Mouse (Mus musculus): Measurements from ENCODE around the gene Thbs4. TPM values are rescaled to one million over a fixed set of nuclear protein-coding genes. Genes with fewer than 3 reads are reported as not detected.

Gene Thbs4
- polyA plus RNA-seq, 1 experiment from 2014 or later = 2.8 TPM

- no peaks in the 10 kb centered on the region for H3K27me3 ChIP-seq
- no peak overlapping the region for H3K27ac ChIP-seq
- H3K4me2 ChIP-seq (replicated peaks) = no peak overlapping the region
- 88% methylated on average over 4 of the region's 4 CpGs for WGBS
- H3K4me3 ChIP-seq = no peak overlapping the region
- H3K9me3 ChIP-seq (replicated peaks) = no peaks in the 10 kb centered on the region
- H3K4me1 ChIP-seq = no peaks in the 10 kb centered on the region
- no peaks in the 10 kb centered on the region for H3K36me3 ChIP-seq
- no peak overlapping the region for H3K9ac ChIP-seq
- ATAC-seq (ENCODE audit: low FRiP score) = no peak
Measured at GRCm38 (mm10) chr13:92783551-92783950, 11.1 kb downstream of the Thbs4 start.

GRCm38 (mm10) chr13:92780927-92781326 lies 13.7 kb downstream of the Thbs4 start:
- Histone ChIP-seq H3K9ac (no peak overlapping the region), H3K27me3 (no peaks in the 10 kb centered on the region), H3K4me2 (replicated peaks) (no peak overlapping the region), H3K9me3 (replicated peaks) (no peaks in the 10 kb centered on the region), H3K36me3 (no peaks in the 10 kb centered on the region), H3K27ac (no peak overlapping the region), H3K4me1 (no peaks in the 10 kb centered on the region), H3K4me3 (no peak overlapping the region)
- 81% methylated on average over 8 of the region's 8 CpGs for WGBS
- ATAC-seq (ENCODE audit: low FRiP score) = no peak

GRCm38 (mm10) chr13:92780076-92780475 lies 14.5 kb downstream of the Thbs4 start:
- H3K27ac ChIP-seq = no peak overlapping the region
- 91% methylated on average over 4 of the region's 4 CpGs for WGBS
- no peaks in the 10 kb centered on the region for H3K36me3 ChIP-seq
- H3K4me1 ChIP-seq = no peaks in the 10 kb centered on the region
- no peaks in the 10 kb centered on the region for H3K9me3 ChIP-seq (replicated peaks)
- H3K4me2 ChIP-seq (replicated peaks) = no peak overlapping the region
- no peak overlapping the region for H3K9ac ChIP-seq
- ATAC-seq (ENCODE audit: low FRiP score) = no peak
- H3K4me3 ChIP-seq = no peak overlapping the region
- no peaks in the 10 kb centered on the region for H3K27me3 ChIP-seq

GRCm38 (mm10) chr13:92778642-92779041 lies 16.0 kb downstream of the Thbs4 start:
- Histone ChIP-seq H3K9me3 (replicated peaks) (no peaks in the 10 kb centered on the region), H3K9ac (no peak overlapping the region), H3K36me3 (no peaks in the 10 kb centered on the region), H3K4me1 (no peaks in the 10 kb centered on the region), H3K4me2 (replicated peaks) (no peak overlapping the region), H3K4me3 (no peak overlapping the region), H3K27me3 (no peaks in the 10 kb centered on the region), H3K27ac (no peak overlapping the region)
- no peak for ATAC-seq (ENCODE audit: low FRiP score)
- 85% methylated on average over 7 of the region's 7 CpGs for WGBS

- ATAC-seq (ENCODE audit: low FRiP score) = no peak
- WGBS = 85% methylated on average over 7 of the region's 7 CpGs
- H3K4me2 ChIP-seq (replicated peaks) = no peak overlapping the region
Measured at GRCm38 (mm10) chr13:92775916-92776315, 18.7 kb downstream of the Thbs4 start.

GRCm38 (mm10) chr13:92774887-92775286 lies 19.7 kb downstream of the Thbs4 start:
- H3K27me3 ChIP-seq = no peaks in the 10 kb centered on the region
- no peaks in the 10 kb centered on the region for H3K9me3 ChIP-seq (replicated peaks)
- 90% methylated on average over 9 of the region's 9 CpGs for WGBS
- no peak overlapping the region for H3K4me2 ChIP-seq (replicated peaks)
- no peak overlapping the region for H3K4me3 ChIP-seq
- no peak overlapping the region for H3K27ac ChIP-seq
- H3K9ac ChIP-seq = no peak overlapping the region
- no peak for ATAC-seq (ENCODE audit: low FRiP score)
- no peaks in the 10 kb centered on the region for H3K36me3 ChIP-seq
- H3K4me1 ChIP-seq = no peaks in the 10 kb centered on the region

More at GRCm38 (mm10) chr13:92775916-92776315, 18.7 kb downstream of the Thbs4 start:
- Histone ChIP-seq H3K9me3 (replicated peaks) (no peaks in the 10 kb centered on the region), H3K27me3 (no peaks in the 10 kb centered on the region), H3K36me3 (no peaks in the 10 kb centered on the region), H3K9ac (no peak overlapping the region), H3K4me3 (no peak overlapping the region), H3K27ac (no peak overlapping the region), H3K4me1 (no peaks in the 10 kb centered on the region)

- Histone ChIP-seq H3K27ac (no peak overlapping the region), H3K27me3 (no peaks in the 10 kb centered on the region), H3K4me2 (replicated peaks) (no peak overlapping the region), H3K36me3 (no peaks in the 10 kb centered on the region), H3K9ac (no peak overlapping the region), H3K9me3 (replicated peaks) (no peaks in the 10 kb centered on the region), H3K4me3 (no peak overlapping the region), H3K4me1 (no peaks in the 10 kb centered on the region)
- no peak for ATAC-seq (ENCODE audit: low FRiP score)
- WGBS = 90% methylated on average over 8 of the region's 8 CpGs
Measured at GRCm38 (mm10) chr13:92772500-92772899, 22.1 kb downstream of the Thbs4 start.

GRCm38 (mm10) chr13:92771566-92771965 lies 23.1 kb downstream of the Thbs4 start:
- no peaks in the 10 kb centered on the region for H3K36me3 ChIP-seq
- no peak overlapping the region for H3K27ac ChIP-seq
- 94% methylated on average over 5 of the region's 5 CpGs for WGBS
- no peaks in the 10 kb centered on the region for H3K4me1 ChIP-seq
- H3K9ac ChIP-seq = no peak overlapping the region
- no peaks in the 10 kb centered on the region for H3K27me3 ChIP-seq
- ATAC-seq (ENCODE audit: low FRiP score) = no peak
- no peaks in the 10 kb centered on the region for H3K9me3 ChIP-seq (replicated peaks)
- H3K4me3 ChIP-seq = no peak overlapping the region
- no peak overlapping the region for H3K4me2 ChIP-seq (replicated peaks)

GRCm38 (mm10) chr13:92765454-92766242 lies 29.0 kb downstream of the Thbs4 start:
- no peaks in the 10 kb centered on the region for H3K4me1 ChIP-seq
- no peaks in the 10 kb centered on the region for H3K27me3 ChIP-seq
- H3K9ac ChIP-seq = no peak overlapping the region
- WGBS = 80% methylated on average over 6 of the region's 6 CpGs
- no peak overlapping the region for H3K27ac ChIP-seq
- H3K36me3 ChIP-seq = no peaks in the 10 kb centered on the region
- H3K4me3 ChIP-seq = no peak overlapping the region
- ATAC-seq (ENCODE audit: low FRiP score) = no peak
- no peaks in the 10 kb centered on the region for H3K9me3 ChIP-seq (replicated peaks)
- H3K4me2 ChIP-seq (replicated peaks) = no peak overlapping the region

GRCm38 (mm10) chr13:92762322-92762721 lies 32.3 kb downstream of the Thbs4 start:
- Histone ChIP-seq H3K36me3 (no peaks in the 10 kb centered on the region), H3K4me1 (no peaks in the 10 kb centered on the region), H3K27me3 (no peaks in the 10 kb centered on the region), H3K9ac (no peak overlapping the region), H3K9me3 (replicated peaks) (no peaks in the 10 kb centered on the region), H3K4me3 (no peak overlapping the region), H3K27ac (no peak overlapping the region), H3K4me2 (replicated peaks) (no peak overlapping the region)
- no peak for ATAC-seq (ENCODE audit: low FRiP score)
- WGBS = 79% methylated on average over 1 of the region's 1 CpGs

GRCm38 (mm10) chr13:92760519-92760918 lies 34.1 kb downstream of the Thbs4 start:
- H3K4me3 ChIP-seq = no peak overlapping the region
- H3K4me2 ChIP-seq (replicated peaks) = no peak overlapping the region
- WGBS = 91% methylated on average over 6 of the region's 6 CpGs
- no peak for ATAC-seq (ENCODE audit: low FRiP score)
- no peak overlapping the region for H3K9ac ChIP-seq
- no peaks in the 10 kb centered on the region for H3K36me3 ChIP-seq
- H3K27me3 ChIP-seq = no peaks in the 10 kb centered on the region
- H3K27ac ChIP-seq = no peak overlapping the region
- no peaks in the 10 kb centered on the region for H3K4me1 ChIP-seq
- no peaks in the 10 kb centered on the region for H3K9me3 ChIP-seq (replicated peaks)

- ATAC-seq (ENCODE audit: low FRiP score) = no peak
- no peaks in the 10 kb centered on the region for H3K9me3 ChIP-seq (replicated peaks)
Measured at GRCm38 (mm10) chr13:92759096-92759495, 35.5 kb downstream of the Thbs4 start.

GRCm38 (mm10) chr13:92757972-92758585 lies 36.5 kb downstream of the Thbs4 start:
- H3K9me3 ChIP-seq (replicated peaks) = no peaks in the 10 kb centered on the region
- 86% methylated on average over 12 of the region's 12 CpGs for WGBS
- H3K27me3 ChIP-seq = no peaks in the 10 kb centered on the region
- H3K4me3 ChIP-seq = no peak overlapping the region
- no peak overlapping the region for H3K9ac ChIP-seq
- H3K4me1 ChIP-seq = no peaks in the 10 kb centered on the region
- no peak overlapping the region for H3K27ac ChIP-seq
- ATAC-seq (ENCODE audit: low FRiP score) = no peak
- H3K36me3 ChIP-seq = no peaks in the 10 kb centered on the region
- no peak overlapping the region for H3K4me2 ChIP-seq (replicated peaks)

More at GRCm38 (mm10) chr13:92759096-92759495, 35.5 kb downstream of the Thbs4 start:
- H3K4me1 ChIP-seq = no peaks in the 10 kb centered on the region
- H3K9ac ChIP-seq = no peak overlapping the region
- no peaks in the 10 kb centered on the region for H3K27me3 ChIP-seq
- no peak overlapping the region for H3K27ac ChIP-seq
- H3K4me2 ChIP-seq (replicated peaks) = no peak overlapping the region
- H3K4me3 ChIP-seq = no peak overlapping the region
- 92% methylated on average over 4 of the region's 4 CpGs for WGBS
- H3K36me3 ChIP-seq = no peaks in the 10 kb centered on the region

Measured in hindbrain, embryonic 12.5 days (tissue).